Comparison of ENCODE assay signal across 9 mouse cellular contexts in the genomic region with DNA sequence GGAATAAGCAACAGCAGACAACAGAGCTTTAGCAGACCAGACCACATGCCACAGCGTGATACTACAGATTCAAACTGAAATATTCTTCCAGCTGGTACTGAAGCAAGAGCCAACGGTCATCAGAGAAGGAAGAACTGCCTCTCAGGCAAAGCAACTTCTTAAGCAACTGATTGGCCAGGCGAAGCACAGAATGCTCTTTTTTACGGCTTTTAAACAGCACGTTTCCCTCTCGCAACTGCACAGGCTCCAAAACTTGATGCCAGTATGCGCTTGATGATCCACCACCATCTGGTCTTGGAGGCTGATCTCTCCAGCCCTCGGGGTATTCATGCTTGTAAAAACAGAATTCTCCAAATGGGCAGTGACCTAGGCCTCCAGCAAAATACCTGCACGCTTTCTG. TPM values are rescaled to one million over a fixed set of nuclear protein-coding genes. Genes with fewer than 3 reads are reported as not detected.
DNase-seq lines count a peak whose midpoint lies in the region; ATAC-seq and TF ChIP-seq lines count a peak whose summit lies in the region.
"Had no signal": no experiment of that assay in that cellular context is flagged by ENCODE, and none has a peak within 500 bp of the region (broad histone marks: within the 10 kb centered on the region; RNA-seq: fewer than 3 reads in every experiment).

No protein-coding gene starts in this region.

- ATAC-seq in lung, embryonic 15.5 days (ENCODE audit: borderline replicate concordance, extremely low read depth, low FRiP score, low TSS enrichment) = no peak
- ATAC-seq in limb, embryonic 11.5 days (ENCODE audit: insufficient number of reproducible peaks, low FRiP score, low TSS enrichment, low read depth) = no peak
- ATAC-seq in stomach, embryonic 16.5 days (ENCODE audit: insufficient read depth, low FRiP score) = no peak

- H3K27me3 ChIP-seq in cerebellum, adult 2 months (ENCODE audit: control insufficient read depth, insufficient read depth, low read length) = no peaks in the 10 kb centered on the region
- H3K27me3 ChIP-seq in lung, embryonic 15.5 days = peaks cover 5% of the 10 kb centered on the region; the same call in 1 of the 2 replicates
- no peaks in the 10 kb centered on the region for H3K27me3 ChIP-seq in limb, embryonic 11.5 days (ENCODE audit: control insufficient read depth, insufficient read depth, low read length)
- H3K27me3 ChIP-seq in stomach, embryonic 16.5 days (ENCODE audit: control insufficient read depth, insufficient read depth, low read length) = no peaks in the 10 kb centered on the region

- H3K4me3 ChIP-seq in cerebellum, adult 2 months (replicated peaks; ENCODE audit: insufficient read depth, low read depth, low read length) = peak overlapping the region; percentile 55
- H3K4me3 ChIP-seq in lung, embryonic 15.5 days = peak overlapping the region; percentile 64; the same call in 1 of the 2 replicates
- H3K4me3 ChIP-seq in limb, embryonic 11.5 days (ENCODE audit: low read depth, low read length) = 0 out of 2 replicates have a peak overlapping the region, but pooled peaks have one; percentile 74
- peak overlapping the region; percentile 67; the same call in 1 of the 2 replicates for H3K4me3 ChIP-seq in stomach, embryonic 16.5 days (replicated peaks; ENCODE audit: low read length)

- TF ChIP-seq CTCF in cerebellum, adult 2 months (IDR thresholded peaks at IDR 0.05; ENCODE audit: borderline replicate concordance, insufficient read depth, low read depth, low read length) = no peak

- no peak overlapping the region for H3K27ac ChIP-seq in cerebellum, adult 2 months (ENCODE audit: insufficient read depth, low read length)
- no peak overlapping the region for H3K27ac ChIP-seq in lung, embryonic 15.5 days
- H3K27ac ChIP-seq in limb, embryonic 11.5 days (replicated peaks; ENCODE audit: low read depth, low read length) = no peak overlapping the region
- no peak overlapping the region for H3K27ac ChIP-seq in stomach, embryonic 16.5 days (ENCODE audit: low read length)

- H3K4me2 ChIP-seq in lung, embryonic 15.5 days = peak overlapping the region; percentile 72
- H3K4me2 ChIP-seq in limb, embryonic 11.5 days (ENCODE audit: low read depth, severe bottlenecking) = peak overlapping the region; percentile 45
- peak overlapping the region; percentile 75; the same call in 1 of the 2 replicates for H3K4me2 ChIP-seq in stomach, embryonic 16.5 days (ENCODE audit: low read depth, low read length)

- no peaks in the 10 kb centered on the region for H3K36me3 ChIP-seq in lung, embryonic 15.5 days
- H3K36me3 ChIP-seq in limb, embryonic 11.5 days (ENCODE audit: control insufficient read depth, insufficient read depth, low read length) = no peaks in the 10 kb centered on the region
- H3K36me3 ChIP-seq in stomach, embryonic 16.5 days (ENCODE audit: control insufficient read depth, insufficient read depth, low read length) = no peaks in the 10 kb centered on the region

- H3K4me1 ChIP-seq in cerebellum, adult 2 months (ENCODE audit: control insufficient read depth, insufficient read depth, low read length) = no peaks in the 10 kb centered on the region
- peaks cover 9% of the 10 kb centered on the region; the same call in 1 of the 2 replicates for H3K4me1 ChIP-seq in lung, embryonic 15.5 days
- no peaks in the 10 kb centered on the region for H3K4me1 ChIP-seq in limb, embryonic 11.5 days (ENCODE audit: control insufficient read depth, insufficient read depth, low read length)
- peaks cover 7% of the 10 kb centered on the region; the same call in 1 of the 2 replicates for H3K4me1 ChIP-seq in stomach, embryonic 16.5 days (ENCODE audit: control insufficient read depth, insufficient read depth, low read length)

- H3K9me3 ChIP-seq in lung, embryonic 15.5 days = no peaks in the 10 kb centered on the region
- no peaks in the 10 kb centered on the region; the same call in 1 of the 2 replicates for H3K9me3 ChIP-seq in limb, embryonic 11.5 days (ENCODE audit: control insufficient read depth, low read length)
- H3K9me3 ChIP-seq in stomach, embryonic 16.5 days (replicated peaks; ENCODE audit: control insufficient read depth, low read length) = no peaks in the 10 kb centered on the region; the same call in 1 of the 2 replicates

- H3K9ac ChIP-seq in lung, embryonic 15.5 days = no peak overlapping the region
- H3K9ac ChIP-seq in limb, embryonic 11.5 days (ENCODE audit: low read length) = no peak overlapping the region
- no peak overlapping the region for H3K9ac ChIP-seq in stomach, embryonic 16.5 days (ENCODE audit: low read length)

- WGBS in cerebellum, adult 2 months = 51% methylated on average over 9 of the region's 9 CpGs
- 83% methylated on average over 9 of the region's 9 CpGs for WGBS in lung, embryonic 15.5 days
- WGBS in limb, embryonic 11.5 days = 83% methylated on average over 9 of the region's 9 CpGs
- 80% methylated on average over 9 of the region's 9 CpGs for WGBS in stomach, embryonic 16.5 days

- TF ChIP-seq POLR2A in cerebellum, adult 2 months (IDR thresholded peaks at IDR 0.05; ENCODE audit: borderline replicate concordance, insufficient read depth, low read length) = no peak

- peak; percentile 9 to 13 for DNase-seq in cerebellum, adult 2 months
- DNase-seq in cerebellum, adult 9-10 months = no peak
- DNase-seq in lung, postnatal 4 days = no peak
- DNase-seq in limb, embryonic 11.5 days (ENCODE audit: low spot score) = no peak
- no peak for DNase-seq in thymus, postnatal 36 days
- no peak for DNase-seq in adrenal gland, adult (ENCODE audit: inconsistent age in 2 of 2, low spot score in 1 of 2)
- DNase-seq: thymus, adult 18-20 months had no signal

RNA-seq across cellular contexts. Expression of gene Mkrn3, which starts 1.6 kb away (rescaled TPM):
- 6.7 and 6.9 TPM in 2 replicates for polyA plus RNA-seq in cerebellum, adult 2 months (2012; rRNA removed)
- 5.0 and 5.1 TPM in 2 replicates for polyA plus RNA-seq in lung, embryonic 15.5 days (2015; fragmentation: Nextera tagmentation; extraction: Ambion mirVana)
- 6.6 and 7.8 TPM in 2 replicates for polyA plus RNA-seq in limb, embryonic 11.5 days (2014; fragmentation: Nextera tagmentation; extraction: Ambion mirVana)
- 3.2 and 4.0 TPM in 2 replicates for polyA plus RNA-seq in stomach, embryonic 16.5 days (2015; fragmentation: Nextera tagmentation; extraction: Ambion mirVana)

RNA-seq across cellular contexts. Expression of gene Magel2, which starts 41.5 kb away (rescaled TPM):
- polyA plus RNA-seq in cerebellum, adult 2 months (2012; rRNA removed) = 1.9 and 2.0 TPM in 2 replicates
- 0.89 and 1.4 TPM in 2 replicates for polyA plus RNA-seq in lung, embryonic 15.5 days (2015; fragmentation: Nextera tagmentation; extraction: Ambion mirVana)
- polyA plus RNA-seq in limb, embryonic 11.5 days (2014; fragmentation: Nextera tagmentation; extraction: Ambion mirVana) = 3.0 and 5.6 TPM in 2 replicates
- polyA plus RNA-seq in stomach, embryonic 16.5 days (2015; fragmentation: Nextera tagmentation; extraction: Ambion mirVana) = 1.2 and 1.6 TPM in 2 replicates

RNA-seq across cellular contexts. Expression of gene Peg12, which starts 46.0 kb away (rescaled TPM):
- 0.16 and 0.21 TPM in 2 replicates for polyA plus RNA-seq in cerebellum, adult 2 months (2012; rRNA removed)
- polyA plus RNA-seq in lung, embryonic 15.5 days (2015; fragmentation: Nextera tagmentation; extraction: Ambion mirVana) = 31.0 and 33.7 TPM in 2 replicates
- polyA plus RNA-seq in limb, embryonic 11.5 days (2014; fragmentation: Nextera tagmentation; extraction: Ambion mirVana) = 53.6 and 54.6 TPM in 2 replicates
- polyA plus RNA-seq in stomach, embryonic 16.5 days (2015; fragmentation: Nextera tagmentation; extraction: Ambion mirVana) = 19.2 and 19.5 TPM in 2 replicates

Comparison
In these comparisons a context has a peak if more than half of its experiments do, and no peak if none do; other contexts are left out.
1. DNase-seq: peak in cerebellum, adult 2 months (2 of 2); none in cerebellum, adult 9-10 months (single experiment), lung, postnatal 4 days (0 of 2), limb, embryonic 11.5 days (single experiment), thymus, postnatal 36 days (0 of 2) and adrenal gland, adult (0 of 2).
2. RNA of gene Peg12, which starts 46.0 kb away (polyA plus RNA-seq): 53.6 to 54.6 TPM in limb, embryonic 11.5 days, 31.0 to 33.7 TPM in lung, embryonic 15.5 days and 19.2 to 19.5 TPM in stomach, embryonic 16.5 days; 0.16 to 0.21 TPM in cerebellum, adult 2 months; every median in the first group is over 10 times any median in the second.
3. Peak in every context shown above with its lines, with median percentiles within 50 percentile points of each other: H3K4me3 ChIP-seq and H3K4me2 ChIP-seq.